Mouse (Mus musculus): ENCODE measurements at regions not wholly inside any gene's neighbourhood (a gene's known extent, or its start where the extent isn't known, plus 50 kb on each side); places are given as distances from the start of the nearest gene placed in this dataset.

GRCm38 (mm10) chr2:178643841-178644240 lies 213.5 kb downstream of the Cdh26 start:
- DNase-seq (ENCODE audit: low spot score), result no peak

DNA sequence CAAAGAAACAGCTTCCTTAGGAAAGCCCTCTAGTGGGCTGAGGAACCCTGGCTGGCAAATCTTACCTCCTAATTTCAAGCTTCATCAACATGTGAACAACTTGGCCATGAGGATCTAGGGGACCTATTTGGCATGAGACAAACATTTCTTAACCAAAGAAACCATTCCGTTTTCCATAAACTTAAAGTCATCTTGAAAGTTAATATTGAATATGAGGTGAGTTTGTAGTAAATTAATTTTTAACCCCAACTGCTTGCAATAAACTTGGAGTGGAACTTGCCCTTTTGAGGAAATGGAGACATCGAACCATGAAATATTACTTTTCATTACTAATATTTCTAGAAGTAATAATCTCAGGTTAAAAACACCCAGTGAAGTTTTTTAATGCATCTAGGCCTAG lies 229.7 kb downstream of the Cdh26 start:
- DNase-seq (ENCODE audit: low spot score), result no peak

DNA sequence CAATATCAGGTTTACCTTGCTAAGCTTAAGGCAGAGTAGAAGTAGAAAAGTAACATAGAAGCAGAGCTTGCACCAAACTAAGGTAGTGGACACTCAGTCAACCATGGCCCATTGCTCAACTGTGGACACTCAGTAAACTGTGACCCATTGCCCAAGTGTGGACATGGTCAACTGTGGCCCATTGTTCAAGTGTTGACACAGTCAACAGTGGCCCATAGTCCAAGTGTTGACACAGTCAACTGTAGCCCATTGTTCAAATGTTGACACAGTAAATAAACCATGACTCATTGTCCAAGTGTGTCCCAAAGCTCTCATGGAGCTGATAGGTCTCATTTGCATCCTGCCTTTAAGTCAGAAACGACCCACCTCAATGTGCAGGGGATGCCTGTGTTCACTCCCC lies 232.1 kb downstream of the Cdh26 start:
- DNase-seq (ENCODE audit: low spot score), result no peak

DNA sequence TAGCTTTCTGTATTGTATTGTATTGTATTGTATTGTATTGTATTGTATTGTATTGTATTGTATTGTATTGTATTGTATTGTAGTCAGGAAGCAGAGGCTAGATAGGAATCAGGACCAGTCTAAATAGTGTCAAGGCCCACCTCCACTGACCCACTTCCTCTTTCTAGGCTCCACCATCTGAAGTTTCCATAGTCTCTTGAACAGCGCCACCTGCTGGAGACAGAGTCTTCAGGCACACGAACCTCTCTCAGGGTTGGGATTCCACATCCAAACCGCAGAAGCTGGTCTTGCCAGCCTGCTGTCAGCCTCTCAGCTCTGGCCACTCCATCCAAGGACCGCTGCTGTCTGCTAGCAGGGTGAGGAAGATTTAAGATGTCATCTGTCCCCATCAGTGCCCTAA lies 234.6 kb downstream of the Cdh26 start:
- DNase-seq (ENCODE audit: low spot score), result no peak

- DNase-seq (ENCODE audit: low spot score), result no peak
Observed at GRCm38 (mm10) chr2:178668451-178668850, 238.1 kb downstream of the Cdh26 start.

DNA sequence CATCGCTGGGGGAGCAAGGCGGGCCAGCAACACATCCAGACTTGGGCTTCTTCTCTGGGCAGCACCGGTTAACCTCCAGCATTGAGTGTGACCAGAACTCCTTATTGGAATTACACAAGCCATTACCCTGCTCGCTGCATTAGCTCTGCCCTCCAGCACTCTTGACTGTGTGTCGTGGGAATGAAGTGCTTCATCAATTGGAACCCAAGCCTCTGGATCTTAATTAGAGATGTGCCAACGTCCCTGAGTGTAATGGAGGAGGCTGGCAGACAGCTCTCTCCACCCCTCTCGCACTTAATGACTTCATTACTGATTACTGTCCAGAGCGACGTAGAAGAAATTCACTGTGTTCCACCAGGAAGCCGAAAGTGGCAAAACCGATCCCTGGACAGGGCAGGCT lies 240.6 kb downstream of the Cdh26 start:
- no peak for DNase-seq (ENCODE audit: low spot score)

- no peak for DNase-seq (ENCODE audit: low spot score)
Observed at GRCm38 (mm10) chr2:178673621-178674020, 243.3 kb downstream of the Cdh26 start.

- no peak for DNase-seq (ENCODE audit: low spot score)
Observed at GRCm38 (mm10) chr2:178674621-178675020, 244.3 kb downstream of the Cdh26 start.

- DNase-seq (ENCODE audit: low spot score), result no peak
Observed at GRCm38 (mm10) chr2:178676970-178677369, 246.6 kb downstream of the Cdh26 start.

DNA sequence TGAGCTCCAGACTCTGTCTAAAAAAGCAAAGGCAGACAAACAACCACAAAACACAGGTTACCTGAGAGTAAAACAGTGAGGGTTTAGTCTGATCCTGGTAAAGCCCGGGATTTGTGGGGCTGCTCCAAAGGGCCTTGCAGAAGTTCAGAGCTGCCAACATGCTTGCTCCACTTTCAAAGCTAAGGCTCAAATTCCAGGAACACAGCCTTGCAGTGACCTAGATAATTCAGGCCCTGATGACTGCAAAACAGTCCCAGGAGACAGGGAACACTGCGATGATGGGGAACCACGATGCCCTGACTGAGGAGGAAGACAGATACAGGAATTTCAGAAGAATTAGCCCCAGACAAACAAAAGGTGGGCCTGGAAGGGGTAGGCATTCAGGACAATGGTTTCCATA lies 250.0 kb downstream of the Cdh26 start:
- no peak for DNase-seq (ENCODE audit: low spot score)

GRCm38 (mm10) chr2:178684026-178684958 lies 254.0 kb downstream of the Cdh26 start:
- DNase-seq (ENCODE audit: low spot score), result no peak

DNA sequence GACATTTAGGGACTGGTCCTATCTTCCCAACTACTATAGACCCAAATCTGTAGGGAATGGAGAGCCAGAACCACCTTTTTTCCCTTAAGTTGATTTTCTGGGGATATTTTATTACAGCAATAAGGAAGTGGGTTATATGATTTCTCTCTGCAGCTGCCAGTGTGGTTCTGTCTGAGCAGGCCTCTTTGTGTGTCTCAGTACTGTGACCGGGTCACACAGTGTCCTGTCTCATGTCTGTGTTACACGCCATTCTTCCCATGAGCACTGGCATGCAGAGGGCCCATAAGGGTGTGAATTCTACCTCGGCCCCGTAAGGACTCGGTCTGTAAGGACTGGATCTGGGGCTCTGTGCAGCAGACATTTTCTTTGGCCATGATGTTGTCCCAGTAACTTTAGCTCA lies 254.9 kb downstream of the Cdh26 start:
- no peak for DNase-seq (ENCODE audit: low spot score)

DNA sequence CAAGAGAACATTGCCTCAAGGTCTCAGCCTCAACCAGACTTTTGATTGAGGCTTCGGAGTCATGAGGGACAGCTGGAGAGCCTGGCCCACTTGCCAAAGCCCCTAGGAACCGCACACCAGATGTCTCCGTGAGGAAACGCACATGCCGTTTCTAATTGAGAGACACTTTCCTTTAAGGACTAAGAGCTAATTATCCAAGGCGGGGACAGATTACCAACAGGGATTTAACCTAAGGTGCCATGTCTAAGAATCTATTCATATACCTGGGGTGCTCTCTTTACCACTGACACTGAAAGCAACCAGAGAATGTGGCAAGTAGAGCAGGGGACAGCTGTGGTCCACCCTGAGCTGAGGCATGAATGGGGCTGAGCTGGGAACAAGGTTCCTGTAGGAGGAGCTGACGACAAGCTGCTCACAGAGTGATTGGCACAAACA lies 255.9 kb downstream of the Cdh26 start:
- no peak for DNase-seq (ENCODE audit: low spot score)

DNA sequence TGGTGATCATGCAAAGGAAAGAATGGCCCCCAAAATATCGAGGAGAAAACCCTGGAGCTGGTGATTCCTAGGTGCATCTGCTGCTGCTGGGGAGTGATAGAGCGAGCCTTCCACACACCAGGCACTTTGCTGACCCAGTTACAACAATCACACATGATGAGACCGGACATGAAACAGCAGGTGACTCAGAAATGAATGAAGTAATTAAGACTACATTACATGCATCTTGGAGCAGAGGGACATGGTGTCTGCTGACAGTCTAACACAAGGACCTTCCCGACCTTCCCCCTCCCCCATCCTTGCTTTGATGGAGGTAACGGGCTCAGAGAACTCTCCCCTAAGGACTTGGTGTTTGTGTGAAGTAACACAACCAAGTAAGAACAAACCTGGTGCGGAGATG lies 258.3 kb downstream of the Cdh26 start:
- no peak for DNase-seq (ENCODE audit: low spot score)

DNA sequence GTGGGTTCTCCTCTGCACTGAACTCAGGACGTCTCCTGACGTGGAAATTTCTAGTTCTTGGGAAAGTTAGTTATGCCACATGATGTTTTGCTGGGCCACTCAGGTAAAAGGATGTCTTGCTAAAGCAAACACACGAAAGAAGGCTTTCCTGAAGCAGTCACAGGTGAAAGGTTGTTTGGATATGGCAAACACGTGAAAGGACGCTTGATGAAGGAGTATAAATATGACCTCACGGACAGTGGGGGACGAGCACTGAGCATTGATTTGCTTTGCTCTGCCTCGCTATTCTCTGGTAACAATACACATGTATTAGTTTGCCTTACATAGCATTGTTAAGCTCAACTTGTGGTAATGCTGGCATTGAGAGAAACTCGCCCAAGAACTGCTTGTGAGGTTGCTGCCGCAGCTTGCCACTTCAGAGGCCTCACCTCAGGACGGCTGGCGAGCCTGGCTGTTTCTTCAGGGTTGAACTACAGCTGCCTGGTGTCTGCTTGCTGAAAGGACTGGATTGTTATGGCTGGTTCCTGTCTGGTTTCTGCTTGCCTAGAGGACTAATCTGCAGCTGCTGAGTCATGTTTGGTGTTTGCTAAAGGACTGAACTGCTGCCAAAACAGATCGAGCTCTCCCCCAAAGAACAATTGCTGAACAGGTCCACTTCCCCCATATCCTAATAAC lies 261.0 kb downstream of the Cdh26 start:
- no peak for DNase-seq (ENCODE audit: low spot score)

DNA sequence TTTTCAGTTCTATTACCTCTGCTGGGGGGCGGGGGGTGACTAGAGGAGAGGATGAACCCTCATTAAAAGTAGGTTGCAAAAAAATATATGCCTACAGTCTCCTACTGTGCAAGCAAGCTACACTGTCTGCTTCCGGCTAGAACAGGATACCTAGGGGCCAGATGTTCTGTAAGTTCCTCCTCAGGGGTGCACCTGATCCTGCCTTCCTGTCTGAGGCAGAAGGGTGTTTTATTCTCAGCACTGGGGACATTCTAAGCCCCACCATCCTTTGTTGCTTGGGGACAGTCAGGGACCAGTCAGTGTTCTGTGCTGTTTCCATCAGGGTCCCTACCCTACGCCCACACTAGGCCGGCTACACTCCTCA lies 261.5 kb downstream of the Cdh26 start:
- no peak for DNase-seq (ENCODE audit: low spot score)

DNA sequence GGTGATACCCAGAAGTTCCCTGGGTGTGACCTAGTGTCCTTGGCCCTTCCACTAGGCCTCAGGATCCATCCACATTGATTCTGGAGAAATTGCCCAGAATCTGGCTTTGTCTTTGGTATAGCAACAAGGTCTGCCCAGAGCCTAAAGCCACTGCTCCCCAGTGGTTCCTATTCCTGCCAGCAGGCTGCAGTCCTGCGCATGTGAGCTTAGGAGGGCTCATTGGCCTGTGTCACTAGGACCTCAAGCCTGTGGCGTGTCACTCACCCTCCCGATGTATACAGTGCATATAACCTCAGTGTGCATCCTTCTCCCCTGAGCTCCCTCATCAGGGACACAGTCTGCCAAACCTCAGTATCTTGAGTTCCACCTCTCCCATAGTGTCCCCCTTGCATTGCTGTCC lies 261.9 kb downstream of the Cdh26 start:
- DNase-seq (ENCODE audit: low spot score), result no peak

GRCm38 (mm10) chr2:178698648-178699047 lies 268.3 kb downstream of the Cdh26 start:
- no peak for DNase-seq (ENCODE audit: low spot score)

DNA sequence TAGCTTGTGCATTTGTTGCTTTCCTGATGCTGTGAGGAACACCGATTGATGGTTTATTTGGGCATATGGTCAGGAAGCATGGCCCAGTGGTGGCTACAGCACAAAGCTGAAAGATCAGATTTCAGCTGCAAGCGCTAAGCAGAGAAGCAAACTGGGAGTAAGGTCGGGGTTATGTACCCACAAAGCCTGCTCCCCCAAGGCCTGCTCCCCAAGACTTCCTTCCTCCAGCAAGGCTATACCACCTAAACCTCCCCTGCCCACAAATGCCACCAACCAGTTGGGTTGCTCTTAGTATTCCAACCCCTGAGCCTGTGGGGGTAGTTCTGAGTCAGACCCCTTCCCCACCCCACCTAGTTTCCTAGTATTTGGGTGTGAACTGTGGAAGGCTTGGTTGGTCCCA lies 270.5 kb downstream of the Cdh26 start:
- DNase-seq (ENCODE audit: low spot score), result no peak

GRCm38 (mm10) chr2:178704510-178704909 lies 274.2 kb downstream of the Cdh26 start:
- no peak for DNase-seq (ENCODE audit: low spot score)

- DNase-seq (ENCODE audit: low spot score), result no peak
Observed at GRCm38 (mm10) chr2:178708649-178709048, 278.3 kb downstream of the Cdh26 start.

DNA sequence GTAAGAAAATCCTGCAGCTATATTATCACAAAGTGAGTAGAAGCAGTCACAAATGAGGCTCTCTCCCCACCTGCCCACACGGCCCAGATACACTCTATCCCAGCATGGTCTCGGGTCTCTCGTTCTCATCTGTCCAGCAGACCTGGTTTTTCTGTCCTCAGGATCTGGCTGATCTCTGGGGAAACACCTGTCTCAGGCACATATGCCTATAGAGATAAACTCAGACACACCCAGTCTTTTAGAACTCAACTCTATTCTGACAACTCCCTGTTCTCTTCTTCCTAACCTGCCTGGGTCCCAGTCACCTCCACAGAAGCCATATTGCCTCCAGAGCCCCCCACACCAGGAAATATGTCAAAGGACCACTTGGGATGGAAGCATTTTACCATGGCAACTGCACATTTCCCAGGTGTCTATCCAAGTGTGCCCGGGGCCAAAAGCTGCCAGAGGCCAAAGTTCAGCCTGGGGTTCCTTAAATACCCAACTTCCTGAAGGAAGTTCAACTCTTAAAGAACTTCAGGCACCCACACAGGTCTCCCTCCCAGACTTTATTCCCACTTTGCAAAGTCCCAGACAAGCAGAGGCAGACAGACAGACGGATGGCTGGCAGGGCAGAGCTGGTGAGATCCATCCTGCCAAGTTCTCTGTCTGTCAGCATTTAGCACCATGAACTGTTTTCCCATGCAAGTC lies 279.0 kb downstream of the Cdh26 start:
- no peak for DNase-seq (ENCODE audit: low spot score)

DNA sequence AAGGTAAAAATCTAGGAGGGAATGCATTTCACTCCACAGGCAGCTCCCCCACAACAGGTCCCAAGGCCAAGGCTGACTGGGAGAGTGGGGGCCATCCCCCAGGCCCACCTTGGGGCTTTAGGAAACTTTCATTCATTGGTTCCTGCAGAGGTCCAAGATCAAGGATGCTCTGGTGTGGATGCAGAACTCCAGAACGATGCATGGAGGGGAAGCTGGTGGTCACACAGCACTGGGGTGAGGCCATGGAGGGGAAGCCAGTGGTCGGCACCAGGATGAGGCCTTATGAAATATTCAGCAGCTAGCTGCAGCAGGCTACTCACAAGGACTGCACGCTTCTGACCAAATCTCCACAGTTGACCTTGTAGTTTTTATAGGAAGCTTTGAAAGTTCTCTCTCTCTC lies 279.7 kb downstream of the Cdh26 start:
- no peak for DNase-seq (ENCODE audit: low spot score)

Data from urinary bladder, adult 2 months (tissue).